Mouse (Mus musculus) heart, postnatal 14 days (tissue): Measurements from ENCODE around the gene Kdf1. TPM values are rescaled to one million over a fixed set of nuclear protein-coding genes. Genes with fewer than 3 reads are reported as not detected.

Experiments used
- DNase-seq, 2 experiments: peaks; one replicate each; pipeline ENCODE4 v3.0.0; 2021 to 2022
- intact Hi-C: fragments of 180-260 bp; cut with DNase I; formaldehyde crosslinking; loops from one replicate; pipeline ENCODE4 v1.15.1; 2025
- long read RNA-seq, 2 experiments: library from polyadenylated mRNA; stranded (forward); transcript quantifications; one replicate each; pipeline ENCODE4 v2.0.0; 2021
- total RNA-seq, 2 experiments: library from RNA; stranded (reverse); gene quantifications; 2 replicates each; pipeline ENCODE4 v1.2.3; 2021

Gene Kdf1
- not detected for total RNA-seq
- long read RNA-seq, experiment 1: 0 reads
- long read RNA-seq, experiment 2: 0 reads

DNA sequence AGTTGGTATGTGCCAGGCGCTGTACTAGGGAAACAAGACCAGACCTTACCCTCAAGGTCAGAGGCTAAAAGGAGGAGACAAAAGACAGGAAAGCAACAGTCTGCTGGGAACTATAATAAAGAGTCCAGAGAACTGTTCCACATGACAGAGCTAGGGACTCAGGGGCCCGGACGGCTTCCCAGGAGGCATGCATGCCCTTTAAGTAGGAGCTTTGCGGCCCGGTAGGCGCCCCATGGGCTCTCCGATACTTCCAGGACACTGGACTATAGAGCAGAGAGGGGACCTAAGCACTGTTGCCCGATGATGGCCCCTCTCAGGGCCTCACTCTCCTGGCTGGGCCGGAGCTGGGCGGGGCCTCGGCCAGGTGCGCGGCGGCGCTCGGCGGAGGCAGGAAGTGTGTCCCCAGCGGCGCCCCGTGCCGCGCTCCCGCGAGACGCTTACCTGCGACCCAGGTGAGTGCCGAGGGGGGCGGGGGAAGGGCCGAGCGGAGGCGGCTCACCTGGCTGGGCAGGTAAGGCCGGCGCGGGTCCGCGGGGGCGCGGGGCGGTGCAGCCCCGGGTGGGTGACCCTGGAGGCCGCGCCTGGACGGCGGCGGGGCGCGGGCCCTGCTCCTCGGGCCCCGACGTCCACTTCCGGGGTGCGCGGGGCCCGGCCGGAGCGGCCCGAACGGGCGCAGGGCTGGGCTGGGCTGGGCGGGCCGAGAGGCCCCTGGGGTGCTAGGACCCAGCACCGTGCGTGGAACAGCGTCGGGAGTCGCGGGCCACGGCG is at the start of gene Kdf1:
TSS of gene Kdf1 (plus strand) at position 363 of the 768 bp plus-strand sequence.
- DNase-seq: no peak
- intact Hi-C loops: loop anchor here (10.0 kb wide), 1 partner anchor 164 kb away; the partner anchor contains the start of gene Wdtc1

DNA sequence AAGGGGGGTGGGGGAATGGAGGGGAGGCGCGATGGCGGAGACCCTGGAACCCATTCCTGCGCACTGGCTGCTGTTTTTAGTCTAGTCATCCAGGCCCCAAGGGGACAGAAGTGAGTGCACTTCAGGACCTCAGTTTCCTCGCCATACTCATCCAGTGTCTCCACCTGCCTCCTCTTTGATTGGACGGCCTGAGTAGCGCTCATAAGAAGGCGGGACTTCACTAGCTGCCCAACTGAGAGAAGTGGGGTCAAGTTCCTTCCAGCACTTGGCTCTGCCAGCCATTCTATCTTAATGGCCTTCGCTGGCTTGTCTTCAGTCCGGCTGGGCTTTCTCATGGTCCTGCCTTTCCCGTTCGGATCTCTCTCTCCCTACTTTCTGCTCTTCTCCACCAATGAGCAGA is 49.6 kb upstream of the Kdf1 start:
- no peak for DNase-seq
- intact Hi-C loops: no loop called here

DNA sequence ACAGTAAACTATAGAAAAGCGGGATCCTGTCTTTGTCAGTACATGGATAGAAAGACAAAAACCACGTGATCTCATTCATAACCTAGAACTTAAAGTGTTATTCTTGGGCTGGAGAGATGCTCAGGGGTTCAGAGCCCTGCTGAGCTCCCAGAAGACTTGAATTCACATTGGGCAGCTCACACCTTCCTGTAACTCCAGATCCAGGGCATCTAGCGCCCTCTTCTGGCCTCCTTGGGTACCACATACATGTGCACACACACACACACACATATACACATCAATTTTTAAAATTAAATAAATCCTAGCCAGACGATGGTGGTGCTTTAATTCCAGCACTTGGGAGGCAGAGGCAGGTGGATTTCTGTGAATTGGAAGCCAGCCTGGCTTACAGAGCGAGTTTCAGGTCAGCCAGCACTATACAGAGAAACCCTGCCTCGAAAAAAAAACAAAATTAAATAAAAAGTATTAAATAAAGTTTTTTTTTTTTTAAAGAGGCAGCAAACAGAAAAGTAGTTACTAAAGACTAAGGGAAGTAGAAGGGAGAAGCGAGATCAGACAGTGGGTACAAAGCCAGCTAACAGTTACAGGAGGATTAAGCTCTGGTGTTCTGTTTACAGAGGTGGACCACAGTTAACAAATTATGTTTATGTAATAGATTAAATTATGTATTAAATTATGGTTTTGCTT is 47.5 kb upstream of the Kdf1 start:
- intact Hi-C loops: no loop called here
- no peak for DNase-seq

DNA sequence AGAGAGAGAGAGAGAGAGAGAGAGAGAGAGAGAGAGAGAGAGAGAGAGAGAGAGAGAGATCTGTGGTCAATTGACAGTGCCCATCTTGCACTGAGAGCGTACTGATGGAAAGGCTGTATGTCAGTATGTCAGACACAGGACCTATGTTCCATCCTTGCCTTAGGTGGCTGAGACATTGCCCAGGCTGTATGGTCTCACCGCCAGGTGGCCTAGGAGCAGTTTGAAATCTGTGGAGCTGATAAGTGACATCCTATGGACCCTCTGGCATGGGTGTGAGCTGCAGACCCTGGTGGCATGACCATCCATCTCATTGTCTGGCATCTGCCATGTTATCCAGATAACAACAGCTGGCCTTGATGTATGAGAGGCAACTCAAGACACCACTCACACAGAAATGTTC is 44.9 kb upstream of the Kdf1 start:
- intact Hi-C loops: no loop called here
- DNase-seq: no peak

DNA sequence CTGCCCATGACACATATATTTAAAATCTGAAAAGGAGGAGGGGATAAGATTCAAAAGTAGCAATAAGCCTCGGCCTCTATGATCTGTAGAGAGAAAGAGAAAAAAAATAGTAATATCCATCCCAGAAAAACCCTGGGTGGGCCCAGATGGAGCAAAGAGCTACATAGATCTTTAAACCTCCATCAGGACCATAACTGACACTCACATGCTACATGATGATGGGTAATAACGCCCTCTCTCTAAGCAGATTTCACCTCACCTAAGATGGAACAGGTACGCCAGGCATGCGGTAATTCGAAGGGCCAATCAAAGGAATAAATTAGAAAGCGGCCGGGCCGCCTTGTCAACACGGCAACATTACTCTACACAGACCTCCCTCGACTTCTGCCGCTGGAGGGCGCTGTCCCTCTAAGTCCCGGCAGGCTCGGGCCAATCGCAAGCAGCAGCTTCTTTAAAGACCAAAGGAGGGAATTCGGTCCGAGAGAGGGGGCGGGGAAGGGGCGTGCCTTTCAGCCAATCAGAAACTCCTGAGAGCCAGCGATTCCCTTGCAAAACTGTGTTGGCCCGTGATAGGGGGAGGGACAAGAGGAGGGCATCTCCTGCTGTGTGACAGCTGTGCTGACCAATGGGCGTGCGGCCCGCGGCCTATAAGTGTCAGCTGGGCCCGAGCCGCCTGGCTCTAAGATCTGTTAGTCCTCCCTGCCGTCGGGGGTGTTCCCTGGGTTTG is 39.1 kb upstream of the Kdf1 start, which contains the start of gene Tent5b:
TSS of gene Tent5b (plus strand) at position 675 of the 727 bp plus-strand sequence.
- peak; percentile 97 to 98 for DNase-seq
- intact Hi-C loops: loop anchor here (1.0 kb wide), 1 partner anchor 16 kb away; no protein-coding TSS in a partner anchor

DNA sequence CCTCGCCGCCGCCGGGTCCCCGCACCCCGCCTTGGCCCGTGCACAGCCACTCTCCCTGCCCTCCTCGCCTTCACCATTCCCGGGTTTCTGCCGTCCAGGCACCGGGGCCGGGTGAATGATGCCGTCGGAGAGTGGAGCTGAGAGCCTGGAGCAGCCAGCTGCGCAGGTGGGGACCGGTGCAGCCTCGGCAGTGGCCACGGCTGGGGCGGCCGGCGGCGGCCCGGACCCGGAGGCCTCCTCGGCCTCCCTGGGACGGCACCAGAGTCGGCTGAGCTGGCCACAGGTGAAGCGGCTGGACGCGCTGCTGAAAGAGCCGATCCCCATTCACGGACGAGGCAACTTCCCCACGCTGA is 38.6 kb upstream of the Kdf1 start:
- intact Hi-C loops: no loop called here
- DNase-seq: no peak

DNA sequence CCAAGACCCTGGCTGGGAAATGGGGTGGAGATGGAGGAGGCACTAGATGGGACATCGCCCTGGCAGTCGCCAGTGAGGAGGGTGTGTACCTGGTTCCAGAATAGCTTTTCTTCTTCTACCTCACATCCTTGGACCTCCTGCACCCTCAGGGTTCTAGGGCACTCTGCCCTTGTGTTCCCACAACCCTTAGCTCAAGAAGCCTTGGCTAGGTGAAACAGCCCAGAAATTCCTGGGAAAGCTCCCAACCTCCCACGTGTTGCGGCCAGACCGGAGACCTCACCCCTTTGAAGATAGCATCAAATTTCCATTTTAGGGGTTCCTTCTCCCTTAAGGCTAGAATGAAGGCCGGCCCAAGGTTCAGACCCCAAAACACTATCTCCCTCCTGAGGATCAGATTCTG is 38.0 kb upstream of the Kdf1 start:
- intact Hi-C loops: no loop called here
- no peak for DNase-seq

DNA sequence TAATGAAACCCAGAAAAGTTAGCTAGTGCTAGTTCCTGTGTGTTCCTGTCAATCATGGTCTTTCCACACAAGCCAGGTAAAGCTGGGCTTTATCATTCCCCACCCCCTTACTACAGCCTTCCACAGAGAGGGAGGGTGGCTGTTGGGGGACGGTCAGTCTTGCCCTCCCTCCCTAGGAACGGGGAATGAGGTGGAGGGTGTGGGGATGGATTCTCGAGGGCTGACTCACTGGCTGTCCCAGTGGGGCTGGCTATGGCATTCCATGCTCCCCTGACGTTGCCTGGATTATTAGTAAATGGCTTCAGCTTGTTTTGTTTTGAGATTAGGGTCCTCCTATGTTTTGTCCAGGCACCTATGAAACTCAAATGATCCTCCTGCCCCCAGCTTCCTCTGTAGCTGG is 37.3 kb upstream of the Kdf1 start:
- DNase-seq: no peak
- intact Hi-C loops: no loop called here

DNA sequence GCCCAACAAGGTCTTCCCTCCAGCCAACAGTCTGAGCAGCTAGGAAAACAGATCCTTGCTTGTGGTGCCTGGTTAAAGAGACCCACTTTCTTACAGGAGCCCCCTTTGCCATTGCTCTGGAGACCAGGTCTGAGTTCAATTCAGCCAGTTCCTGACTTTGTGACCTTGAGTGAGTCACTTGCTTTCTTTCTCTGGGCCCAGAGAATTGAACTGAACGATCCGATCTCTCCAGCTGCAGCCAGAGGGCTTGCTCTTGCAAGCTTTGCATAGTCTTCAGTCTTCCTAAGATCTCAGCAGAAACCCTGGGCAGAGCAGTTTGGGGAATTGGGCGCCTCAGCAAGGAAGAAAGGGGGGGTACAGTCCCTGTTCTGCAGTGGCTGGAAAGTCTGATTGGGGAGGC is 36.3 kb upstream of the Kdf1 start:
- intact Hi-C loops: no loop called here
- no peak for DNase-seq

DNA sequence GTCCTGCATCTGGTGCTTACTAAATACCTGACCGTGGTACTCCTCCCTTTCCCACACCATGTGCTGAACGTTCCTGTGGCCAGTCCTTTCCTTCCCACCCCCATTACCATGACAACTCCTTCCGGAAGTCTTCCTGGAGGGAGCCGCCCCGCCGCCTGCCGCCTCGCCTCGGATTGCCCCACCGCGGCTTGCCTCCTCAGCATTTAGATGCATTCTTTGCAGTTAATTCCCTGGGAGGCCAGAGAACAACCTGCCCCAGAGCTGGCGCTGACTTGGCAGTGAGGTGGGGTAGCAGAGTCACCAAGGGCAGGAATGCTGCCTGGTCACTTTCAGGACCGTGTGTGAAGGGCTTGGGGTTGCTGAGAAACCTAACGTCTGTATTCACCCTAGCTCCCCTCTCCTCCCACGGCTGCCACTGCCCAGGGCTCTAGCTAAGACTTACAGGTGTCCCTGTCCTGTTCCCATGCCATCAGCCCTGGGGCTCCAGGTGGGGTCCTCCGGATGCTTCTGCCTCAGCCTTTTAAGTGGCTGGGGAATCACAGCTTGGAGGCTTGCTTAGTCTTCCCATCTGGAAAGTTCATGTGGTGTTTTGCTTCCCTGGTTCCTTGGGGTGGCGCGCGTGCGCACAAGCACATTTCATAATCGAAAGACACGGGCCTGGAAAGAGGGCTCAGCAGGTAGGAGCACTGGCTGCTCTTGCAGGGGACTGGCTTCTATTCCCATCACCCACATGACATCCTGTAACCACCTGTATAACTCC is 34.3 kb upstream of the Kdf1 start:
- intact Hi-C loops: no loop called here
- DNase-seq: peak; percentile 42 to 58

DNA sequence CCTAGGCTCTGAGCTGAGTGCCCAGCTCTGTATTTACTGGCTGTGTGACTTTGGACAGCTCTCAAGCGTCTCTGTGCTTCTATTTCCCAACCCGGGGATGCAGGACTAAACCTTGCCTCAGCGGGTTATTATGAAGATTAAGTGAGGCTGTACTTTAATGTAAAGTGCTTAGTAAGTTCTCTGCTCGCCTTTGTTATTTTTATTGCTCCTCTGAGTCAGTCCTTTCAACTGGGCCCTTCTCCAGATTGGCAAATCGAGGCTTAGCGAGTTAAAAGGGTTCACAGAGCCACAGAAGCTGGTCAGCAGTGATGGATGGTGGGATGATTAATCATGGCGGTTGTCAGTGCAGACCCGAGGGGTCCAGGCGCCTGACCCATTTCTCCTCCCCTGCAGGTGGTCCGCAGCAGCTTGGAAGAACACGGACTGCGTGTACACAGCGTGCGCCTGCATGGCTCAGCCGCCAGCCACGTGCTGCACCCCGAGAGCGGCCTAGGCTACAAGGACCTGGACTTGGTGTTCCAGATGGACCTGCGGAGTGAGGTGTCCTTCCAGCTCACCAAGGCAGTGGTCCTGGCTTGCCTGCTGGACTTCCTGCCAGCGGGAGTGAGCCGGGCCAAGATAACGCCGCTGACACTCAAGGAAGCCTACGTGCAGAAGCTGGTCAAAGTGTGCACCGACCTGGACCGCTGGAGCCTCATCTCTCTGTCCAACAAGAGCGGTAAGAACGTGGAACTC is 32.9 kb upstream of the Kdf1 start:
- intact Hi-C loops: no loop called here

DNA sequence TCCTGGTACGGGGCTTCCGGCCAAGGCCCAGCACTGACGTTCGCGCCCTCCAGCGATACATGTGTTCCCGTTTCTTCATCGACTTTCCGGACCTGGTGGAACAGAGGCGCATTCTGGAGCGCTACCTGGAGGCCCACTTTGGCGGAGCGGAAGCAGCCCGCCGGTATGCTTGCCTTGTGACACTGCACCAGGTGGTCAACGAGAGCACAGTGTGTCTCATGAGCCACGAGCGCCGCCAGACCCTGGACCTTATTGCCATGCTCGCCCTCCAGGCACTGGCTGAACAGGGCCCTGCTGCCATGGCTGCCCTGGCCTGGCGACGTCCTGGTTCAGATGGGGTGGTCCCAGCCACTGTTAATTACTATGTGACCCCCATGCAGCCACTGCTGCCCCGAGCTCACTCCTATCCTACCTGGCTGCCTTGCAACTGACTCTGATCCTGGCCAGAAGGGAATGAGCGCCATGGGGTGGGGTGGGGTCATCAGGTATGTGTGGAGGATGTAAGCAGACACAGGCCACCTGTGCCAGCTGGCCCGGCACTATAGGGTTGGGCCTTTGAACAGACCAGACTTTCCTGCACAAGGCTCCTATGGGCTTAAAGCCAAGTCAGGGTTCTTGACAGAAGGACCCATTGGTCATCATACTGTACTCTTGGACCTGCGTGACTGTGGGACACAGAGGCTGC is 31.9 kb upstream of the Kdf1 start:
- DNase-seq: no peak
- intact Hi-C loops: no loop called here

More for the DNA sequence above, 32.9 kb upstream of the Kdf1 start:
- DNase-seq: no peak

DNA sequence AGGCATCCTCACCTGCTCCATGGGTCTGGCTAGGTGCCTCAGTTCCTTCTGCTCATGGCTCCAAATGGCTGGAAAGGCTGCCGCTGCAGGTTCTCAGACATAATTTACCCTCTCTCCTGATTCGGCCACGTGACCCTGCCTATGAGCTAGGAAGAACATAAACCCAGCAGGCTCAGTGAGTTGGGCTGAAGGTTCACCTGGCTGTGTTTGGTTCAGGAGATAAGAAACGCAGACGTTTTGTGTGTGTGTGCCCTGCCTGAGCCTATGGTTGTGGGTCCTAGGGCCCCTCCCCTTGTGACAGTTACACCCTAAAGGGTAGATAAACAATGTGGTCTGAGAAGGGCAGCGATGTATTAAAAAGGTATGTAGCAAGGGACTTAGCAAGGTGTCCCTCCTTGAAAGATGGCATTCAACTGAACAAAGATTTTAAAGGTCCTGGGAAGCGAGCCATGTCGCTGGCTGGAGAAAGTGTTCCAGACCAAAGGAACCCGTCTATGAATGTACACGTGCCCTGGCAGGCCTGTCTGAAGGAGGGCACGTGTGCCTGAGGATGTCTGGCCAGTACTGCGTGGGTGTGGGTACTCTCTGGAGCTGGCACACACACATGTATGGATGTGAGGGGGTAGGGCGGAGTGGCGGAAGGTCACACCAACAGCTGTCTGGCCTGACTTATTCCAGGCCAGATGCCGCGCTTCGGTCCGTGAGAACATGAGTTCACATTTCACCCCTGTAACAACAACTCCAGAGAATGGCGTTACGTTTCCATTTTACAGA is 30.0 kb upstream of the Kdf1 start:
- intact Hi-C loops: no loop called here
- no peak for DNase-seq

DNA sequence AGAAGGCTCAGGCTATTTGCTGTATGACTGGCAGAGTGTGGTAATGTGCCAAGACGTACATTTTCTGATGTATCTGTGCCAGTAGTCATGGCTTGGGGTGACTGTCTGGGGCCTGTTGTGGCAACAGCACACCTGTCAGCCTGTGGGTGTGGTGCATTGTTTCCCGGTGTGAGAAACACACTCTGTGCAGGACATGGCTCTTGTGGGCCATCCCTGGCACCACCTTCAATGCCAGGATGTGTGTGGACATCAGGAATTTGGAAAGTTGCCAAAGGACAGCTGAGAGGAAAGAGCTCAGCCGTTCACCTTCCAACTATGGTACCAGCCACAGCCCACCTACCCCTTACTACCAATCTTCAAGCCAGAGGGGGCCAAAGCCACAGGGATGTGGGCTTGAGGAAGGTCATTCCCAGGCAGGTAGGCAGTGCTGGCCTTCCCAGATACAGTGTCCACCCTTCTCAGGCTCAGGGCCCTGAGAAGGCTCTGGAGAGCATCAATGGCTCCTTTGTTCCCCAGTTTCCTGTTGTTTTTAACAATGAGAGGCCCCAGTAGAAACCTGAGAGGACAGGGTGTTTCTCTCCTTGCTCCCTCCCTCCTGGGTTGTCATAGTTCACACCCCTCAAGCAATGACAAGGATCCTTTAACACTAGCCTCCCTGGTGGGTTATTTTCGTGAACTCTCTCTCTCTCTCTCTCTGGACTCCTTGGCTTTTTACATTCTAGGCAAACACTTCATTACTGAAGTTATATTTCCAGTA is 29.1 kb upstream of the Kdf1 start:
- no peak for DNase-seq
- intact Hi-C loops: no loop called here

DNA sequence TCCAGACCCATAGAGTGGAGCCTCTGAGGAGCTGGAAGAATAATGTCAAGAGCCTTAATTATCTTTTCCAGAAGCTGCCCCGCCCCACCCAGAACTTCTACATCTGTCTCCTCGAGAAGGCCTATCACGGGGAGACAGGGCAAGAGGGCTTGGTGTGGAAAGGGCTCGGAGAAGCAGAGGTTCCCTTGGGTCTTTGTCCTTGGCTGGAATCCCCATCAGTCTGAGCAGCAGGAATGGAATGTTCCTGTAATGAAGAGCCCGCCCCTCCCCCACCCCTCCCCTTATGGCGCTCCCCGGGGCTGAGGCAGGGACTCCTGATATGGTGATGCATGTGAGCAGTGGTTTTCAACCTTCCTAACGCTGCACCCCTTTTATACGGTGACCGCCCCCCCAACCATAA is 27.0 kb upstream of the Kdf1 start:
- intact Hi-C loops: no loop called here
- peak; percentile 67 to 70 for DNase-seq

DNA sequence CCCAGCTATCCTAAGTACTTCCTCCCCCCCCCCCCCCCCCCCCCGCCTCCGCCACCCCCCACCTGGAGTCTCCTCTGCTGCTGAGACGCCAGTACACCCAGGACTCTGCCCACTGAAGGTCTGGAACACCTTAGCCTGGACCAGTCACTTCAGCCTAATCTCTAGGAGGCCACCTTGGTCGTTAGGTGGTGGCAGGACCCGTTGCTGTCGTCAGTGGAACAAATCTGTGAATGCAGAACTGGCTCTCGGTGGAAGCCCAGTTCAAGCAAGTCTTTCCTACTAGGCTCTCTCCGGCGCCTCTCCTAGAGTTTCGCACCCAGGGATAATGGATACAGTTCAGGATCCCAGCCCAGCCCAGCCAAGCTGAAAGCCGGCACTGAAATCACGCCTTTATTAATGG is 24.9 kb upstream of the Kdf1 start:
- intact Hi-C loops: loop anchor here (2.0 kb wide), 2 partner anchors 43 to 69 kb away; no protein-coding TSS in a partner anchor
- no peak for DNase-seq

DNA sequence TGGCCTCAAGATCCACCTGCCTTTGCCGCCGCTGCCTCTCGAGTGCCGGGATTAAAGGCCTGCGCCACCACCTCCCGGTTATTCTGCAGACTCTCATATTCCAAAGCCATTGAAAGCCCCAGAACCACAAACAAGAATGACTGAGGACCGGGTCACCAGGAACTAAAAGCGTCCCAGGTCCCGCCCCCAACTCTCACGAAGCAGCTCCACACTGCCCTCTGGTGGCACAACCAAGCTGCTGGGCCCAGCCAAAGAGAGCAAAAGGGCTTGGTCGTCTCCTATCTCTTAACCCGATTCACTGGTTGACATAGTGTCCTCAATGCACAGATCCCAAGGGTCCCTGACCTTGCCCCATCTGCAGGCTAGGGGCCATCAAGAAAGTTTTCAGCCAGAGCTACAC is 24.3 kb upstream of the Kdf1 start:
- DNase-seq: peak; percentile 94 to 96
- intact Hi-C loops: loop anchor here (2.0 kb wide), 2 partner anchors 44 to 70 kb away; no protein-coding TSS in a partner anchor

DNA sequence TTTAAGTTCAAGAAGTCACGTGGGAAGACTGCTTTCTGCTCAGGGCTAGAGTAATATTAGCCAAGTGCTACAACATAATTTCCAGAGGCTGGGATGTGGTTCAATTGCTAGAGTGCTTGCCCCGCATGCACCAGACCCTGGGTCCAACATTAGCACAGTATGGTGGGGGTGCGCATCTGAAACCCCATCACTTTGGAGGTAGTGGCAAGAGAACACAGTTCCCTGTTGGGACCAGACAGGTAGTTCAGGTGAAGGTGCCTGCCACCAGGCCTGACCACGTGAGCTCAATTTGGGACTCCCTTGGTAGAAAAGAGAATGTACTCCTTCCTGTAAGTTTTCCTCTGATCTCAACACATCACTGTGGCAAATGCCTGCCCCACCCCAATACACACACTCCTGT is 23.9 kb upstream of the Kdf1 start:
- DNase-seq: no peak
- intact Hi-C loops: loop anchor here (1.0 to 2.0 kb wide), 3 partner anchors 16 to 70 kb away; no protein-coding TSS in a partner anchor
